Mouse (Mus musculus) testis, adult 2 months (tissue): ENCODE data around the gene Trpv2.

Experiments used
- CTCF ChIP-seq: fragments of 200-500 bp; IDR thresholded peaks from 2 replicates; pipeline ENCODE4 v1.5.1; 2012; ENCODE audit warnings: low read depth, mild to moderate bottlenecking, inconsistent platforms, low read length, moderate library complexity; ENCODE audit not compliant: control insufficient read depth, insufficient read depth, insufficient replicate concordance
- POLR2A ChIP-seq: fragments of 200-500 bp; IDR thresholded peaks from 2 replicates; pipeline ENCODE4 v1.6.1; 2012; ENCODE audit warnings: low read depth, mild to moderate bottlenecking, inconsistent platforms, low read length, moderate library complexity; ENCODE audit not compliant: control insufficient read depth

DNA sequence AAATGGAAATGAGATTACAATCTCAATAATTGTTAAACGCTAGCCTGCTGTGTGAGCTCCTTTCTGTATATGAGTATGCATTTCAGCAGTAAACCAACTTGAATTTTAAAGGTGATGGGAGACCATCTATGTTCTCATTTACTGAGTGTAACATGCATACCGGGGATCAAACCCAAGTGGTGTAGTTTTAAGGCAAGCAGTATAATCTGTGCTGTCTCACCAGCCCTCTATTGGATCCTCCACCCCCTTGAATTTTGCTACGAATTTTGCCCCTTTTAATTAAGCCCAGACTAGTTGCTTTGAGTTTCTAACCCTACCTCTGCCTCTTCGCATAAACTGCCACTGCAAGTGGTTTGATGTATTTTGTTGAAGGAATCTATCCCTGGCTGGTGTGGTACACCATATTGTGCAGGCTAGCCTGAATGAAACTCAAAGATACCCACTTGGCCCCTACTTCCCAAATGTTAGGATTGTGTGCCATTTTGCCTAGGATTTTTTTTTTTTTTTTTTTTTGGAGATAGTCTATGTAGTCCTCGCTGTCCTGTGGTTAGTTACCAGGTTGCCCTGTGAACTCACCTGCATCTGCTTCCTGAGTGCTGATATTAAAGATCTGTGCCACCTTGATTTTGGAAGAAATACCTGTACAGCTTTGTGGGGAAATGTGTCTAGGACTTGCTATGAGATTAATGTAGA lies 20.0 kb upstream of the Trpv2 start:
- TF ChIP-seq POLR2A (no peak), CTCF (no peak)
